Mouse (Mus musculus): ENCODE measurements around the gene Gm1043. TPM values are rescaled to one million over a fixed set of nuclear protein-coding genes. Genes with fewer than 3 reads are reported as not detected.
A peak's percentile ranks its signal among the peaks of the same experiment; 100 is the strongest.

Gene Gm1043
- polyA plus RNA-seq, 1 experiment from 2014 or later = 1.8 TPM

DNA sequence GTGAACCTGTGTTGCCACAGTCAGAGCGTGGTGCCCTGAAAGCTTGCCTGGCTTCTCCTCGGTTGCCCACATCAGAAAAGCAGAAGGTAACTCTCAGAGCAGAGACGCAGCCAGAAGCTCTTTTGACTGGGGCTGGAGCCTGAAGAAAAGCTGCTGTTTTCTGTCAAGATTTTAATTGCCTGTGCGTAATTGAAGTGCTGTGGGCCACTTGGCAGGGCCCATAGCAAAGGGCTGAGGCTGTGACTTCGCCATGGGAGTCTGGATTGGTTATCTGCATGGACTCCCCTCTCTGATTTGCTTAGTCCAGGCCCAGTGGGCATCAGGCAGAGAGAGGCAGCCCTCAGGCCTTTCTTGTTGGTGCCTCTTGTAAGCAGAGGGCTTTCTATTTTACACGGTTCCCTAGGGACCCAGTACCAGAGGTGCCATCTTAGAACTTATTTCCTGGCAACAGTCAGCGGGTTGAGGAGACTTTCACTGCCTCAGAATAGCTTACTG lies 36.1 kb downstream of the Gm1043 start:
- Histone ChIP-seq H3K27ac (ENCODE audit: low read depth, low read length) (no peak overlapping the region), H3K9me3 (ENCODE audit: control insufficient read depth, low read length) (no peaks in the 10 kb centered on the region), H3K4me1 (ENCODE audit: control insufficient read depth, insufficient read depth, low read depth, low read length) (no peaks in the 10 kb centered on the region), H3K4me3 (ENCODE audit: low read length) (no peak overlapping the region), H3K4me2 (ENCODE audit: low read length) (no peak overlapping the region), H3K27me3 (replicated peaks; ENCODE audit: control insufficient read depth, insufficient read depth, low read length) (no peaks in the 10 kb centered on the region), H3K9ac (ENCODE audit: low read depth, low read length) (no peak overlapping the region), H3K36me3 (ENCODE audit: control insufficient read depth, insufficient read depth, low read length) (peaks cover 6% of the 10 kb centered on the region)
- 0 out of 2 replicates have a peak, but pooled peaks have one; percentile 21 for ATAC-seq
- WGBS = 63% methylated on average over 7 of the region's 7 CpGs

DNA sequence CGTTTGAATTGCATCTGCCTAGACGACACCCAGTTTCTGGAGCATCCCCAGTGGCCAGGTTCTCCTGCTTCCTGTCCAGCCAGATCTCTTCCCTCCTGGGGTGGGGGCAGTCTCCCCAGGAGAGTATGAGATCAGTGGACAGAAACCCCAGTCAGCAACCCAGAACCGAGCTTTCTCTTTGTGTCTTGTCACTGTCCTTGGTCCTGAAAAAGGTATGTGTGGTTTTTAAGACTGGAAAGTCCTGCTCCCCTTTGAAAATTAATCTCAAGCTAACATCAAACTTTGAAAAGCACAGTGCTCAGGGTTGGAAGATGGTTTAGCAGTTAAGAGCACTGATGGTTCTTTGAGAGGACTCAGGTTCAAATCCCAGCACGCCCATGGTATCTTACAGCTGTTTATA lies 46.7 kb downstream of the Gm1043 start:
- Histone ChIP-seq H3K4me3 (ENCODE audit: low read length) (no peak overlapping the region), H3K27me3 (replicated peaks; ENCODE audit: control insufficient read depth, insufficient read depth, low read length) (no peaks in the 10 kb centered on the region), H3K27ac (ENCODE audit: low read depth, low read length) (no peak overlapping the region), H3K4me2 (ENCODE audit: low read length) (no peak overlapping the region), H3K36me3 (ENCODE audit: control insufficient read depth, insufficient read depth, low read length) (no peaks in the 10 kb centered on the region), H3K9me3 (ENCODE audit: control insufficient read depth, low read length) (no peaks in the 10 kb centered on the region), H3K9ac (ENCODE audit: low read depth, low read length) (no peak overlapping the region), H3K4me1 (ENCODE audit: control insufficient read depth, insufficient read depth, low read depth, low read length) (no peaks in the 10 kb centered on the region)
- no peak for ATAC-seq
- 49% methylated on average over 4 of the region's 4 CpGs for whole genome bisulfite sequencing

DNA sequence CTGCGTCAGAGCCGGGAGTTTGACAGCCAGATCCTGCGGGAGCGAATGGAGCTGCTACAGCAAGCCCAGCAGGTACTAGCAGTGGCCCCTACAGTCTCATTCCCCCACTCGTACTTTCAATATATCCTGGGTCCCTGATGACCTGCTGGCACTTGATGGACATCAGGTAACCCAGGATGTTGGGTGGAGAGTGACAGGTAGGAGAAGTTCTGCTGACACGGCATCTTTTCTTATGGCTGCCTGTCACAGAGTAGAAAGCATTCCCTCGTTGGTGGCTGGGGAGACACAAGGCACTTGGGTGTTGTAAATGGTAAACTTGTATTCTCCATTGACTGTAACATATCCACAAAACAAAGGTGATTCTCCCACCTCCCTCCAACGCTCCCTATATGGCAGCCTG lies 56.6 kb downstream of the Gm1043 start:
- Histone ChIP-seq H3K4me1 (ENCODE audit: control insufficient read depth, insufficient read depth, low read depth, low read length) (no peaks in the 10 kb centered on the region), H3K27me3 (replicated peaks; ENCODE audit: control insufficient read depth, insufficient read depth, low read length) (no peaks in the 10 kb centered on the region), H3K27ac (ENCODE audit: low read depth, low read length) (no peak overlapping the region), H3K4me3 (ENCODE audit: low read length) (no peak overlapping the region), H3K36me3 (ENCODE audit: control insufficient read depth, insufficient read depth, low read length) (peaks cover 6% of the 10 kb centered on the region; the same call in 1 of the 2 replicates), H3K9ac (ENCODE audit: low read depth, low read length) (no peak overlapping the region), H3K4me2 (ENCODE audit: low read length) (no peak overlapping the region), H3K9me3 (ENCODE audit: control insufficient read depth, low read length) (no peaks in the 10 kb centered on the region)
- 83% methylated on average over 8 of the region's 8 CpGs for WGBS
- no peak for ATAC-seq

DNA sequence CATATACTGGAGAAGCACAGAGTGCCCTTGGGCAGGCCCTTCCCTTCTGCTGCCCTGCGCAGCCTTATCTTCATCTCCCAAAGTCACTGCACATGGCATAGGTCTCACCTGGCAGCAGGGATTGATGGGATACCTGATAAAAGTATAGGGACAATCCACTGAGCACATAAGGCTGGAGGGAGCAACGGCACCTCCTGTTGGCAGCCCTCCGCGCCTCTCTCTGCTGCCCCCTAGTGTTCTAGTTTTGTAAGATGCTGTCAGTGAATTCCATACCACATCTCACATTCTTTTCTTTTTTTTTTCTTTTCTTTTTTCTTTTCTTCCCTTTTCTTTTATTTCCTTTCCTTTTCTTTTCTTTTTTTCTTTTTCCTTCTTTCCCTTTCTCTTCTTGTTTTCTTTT lies 62.4 kb downstream of the Gm1043 start:
- no peak overlapping the region for H3K27ac ChIP-seq (ENCODE audit: low read depth, low read length)
- H3K9me3 ChIP-seq (ENCODE audit: control insufficient read depth, low read length) = no peaks in the 10 kb centered on the region
- no peak; the same call in 1 of the 2 replicates for ATAC-seq
- no peaks in the 10 kb centered on the region for H3K27me3 ChIP-seq (replicated peaks; ENCODE audit: control insufficient read depth, insufficient read depth, low read length)
- WGBS = 18% methylated on average over 4 of the region's 4 CpGs
- H3K4me3 ChIP-seq (ENCODE audit: low read length) = no peak overlapping the region
- no peak overlapping the region for H3K9ac ChIP-seq (ENCODE audit: low read depth, low read length)
- 0 out of 2 replicates have a peak, but pooled peaks cover 4% of the 10 kb centered on the region for H3K36me3 ChIP-seq (ENCODE audit: control insufficient read depth, insufficient read depth, low read length)
- H3K4me2 ChIP-seq (ENCODE audit: low read length) = no peak overlapping the region
- no peaks in the 10 kb centered on the region for H3K4me1 ChIP-seq (ENCODE audit: control insufficient read depth, insufficient read depth, low read depth, low read length)

DNA sequence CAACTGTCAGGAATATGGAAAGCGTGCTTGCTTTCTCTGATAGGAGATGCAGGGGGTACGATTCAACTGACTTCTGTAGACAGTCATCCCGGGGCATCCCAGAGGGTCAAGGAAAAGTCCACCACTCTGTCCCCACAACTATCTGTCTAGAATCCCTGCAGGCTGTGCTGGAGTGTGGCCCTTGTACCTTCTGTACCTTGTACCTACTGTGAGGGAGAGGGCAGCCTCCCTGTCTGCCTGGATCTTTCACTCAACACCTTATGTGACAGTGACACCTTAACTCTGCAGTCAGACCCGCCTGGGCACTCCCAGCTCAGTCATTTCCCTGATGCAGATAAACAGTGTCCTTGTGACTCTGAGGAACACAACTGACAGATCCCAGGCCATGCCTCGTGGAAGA lies 65.5 kb downstream of the Gm1043 start:
- no peak overlapping the region for H3K9ac ChIP-seq (ENCODE audit: low read depth, low read length)
- H3K27me3 ChIP-seq (replicated peaks; ENCODE audit: control insufficient read depth, insufficient read depth, low read length) = no peaks in the 10 kb centered on the region
- no peak overlapping the region for H3K4me2 ChIP-seq (ENCODE audit: low read length)
- no peak overlapping the region for H3K27ac ChIP-seq (ENCODE audit: low read depth, low read length)
- 75% methylated on average over 5 of the region's 5 CpGs for WGBS
- H3K4me1 ChIP-seq (ENCODE audit: control insufficient read depth, insufficient read depth, low read depth, low read length) = no peaks in the 10 kb centered on the region
- no peaks in the 10 kb centered on the region for H3K9me3 ChIP-seq (ENCODE audit: control insufficient read depth, low read length)
- ATAC-seq = no peak
- no peaks in the 10 kb centered on the region for H3K36me3 ChIP-seq (ENCODE audit: control insufficient read depth, insufficient read depth, low read length)
- H3K4me3 ChIP-seq (ENCODE audit: low read length) = no peak overlapping the region

DNA sequence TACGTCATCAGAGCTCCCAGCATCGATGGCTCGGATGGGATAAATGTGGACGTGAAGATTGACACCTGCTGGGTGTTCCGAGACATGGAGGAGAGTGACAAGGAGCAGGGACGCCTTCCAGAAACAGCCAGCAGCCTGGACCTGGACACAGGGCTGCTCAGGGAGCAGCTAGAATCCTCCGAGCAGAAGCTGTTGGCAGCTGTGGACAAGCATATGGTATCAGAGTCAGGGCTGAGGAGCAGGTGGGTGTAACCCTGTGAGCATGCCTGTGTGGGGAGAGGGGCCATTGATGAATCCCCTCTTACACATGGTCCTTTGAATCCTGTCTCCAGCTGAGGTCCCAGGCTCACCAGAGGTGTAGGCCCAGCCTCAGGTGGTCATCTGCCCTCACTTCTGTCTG lies 69.3 kb downstream of the Gm1043 start:
- ATAC-seq = 0 out of 2 replicates have a peak, but pooled peaks have one; percentile 31
- H3K27me3 ChIP-seq (replicated peaks; ENCODE audit: control insufficient read depth, insufficient read depth, low read length) = no peaks in the 10 kb centered on the region
- no peak overlapping the region for H3K4me2 ChIP-seq (ENCODE audit: low read length)
- WGBS = 72% methylated on average over 7 of the region's 7 CpGs
- no peaks in the 10 kb centered on the region for H3K9me3 ChIP-seq (ENCODE audit: control insufficient read depth, low read length)
- H3K4me1 ChIP-seq (ENCODE audit: control insufficient read depth, insufficient read depth, low read depth, low read length) = no peaks in the 10 kb centered on the region
- no peaks in the 10 kb centered on the region for H3K36me3 ChIP-seq (ENCODE audit: control insufficient read depth, insufficient read depth, low read length)
- H3K4me3 ChIP-seq (ENCODE audit: low read length) = no peak overlapping the region
- no peak overlapping the region for H3K27ac ChIP-seq (ENCODE audit: low read depth, low read length)
- no peak overlapping the region for H3K9ac ChIP-seq (ENCODE audit: low read depth, low read length)

DNA sequence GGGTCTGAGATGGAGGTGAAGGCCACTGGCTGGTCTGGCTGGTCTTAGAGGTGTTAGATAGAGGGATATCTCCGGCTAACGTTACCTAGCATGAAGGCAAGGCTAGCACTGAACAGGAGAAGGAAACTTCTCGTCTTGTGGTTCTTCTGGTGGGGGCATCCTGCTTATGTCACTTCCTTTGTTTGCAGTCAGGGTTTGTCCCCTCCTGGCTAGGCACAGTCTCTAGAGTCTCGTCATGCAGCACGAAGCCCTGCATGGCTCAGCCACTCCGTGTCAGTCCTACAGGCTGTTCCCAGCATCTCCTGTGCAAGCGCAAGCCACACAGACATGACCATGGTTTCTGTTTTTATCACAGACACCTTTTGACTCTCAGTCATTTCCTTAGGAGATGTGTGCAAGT lies 73.2 kb downstream of the Gm1043 start:
- no peak overlapping the region for H3K4me3 ChIP-seq (ENCODE audit: low read length)
- no peak overlapping the region for H3K4me2 ChIP-seq (ENCODE audit: low read length)
- H3K9me3 ChIP-seq (ENCODE audit: control insufficient read depth, low read length) = no peaks in the 10 kb centered on the region
- H3K36me3 ChIP-seq (ENCODE audit: control insufficient read depth, insufficient read depth, low read length) = no peaks in the 10 kb centered on the region
- no peak overlapping the region for H3K9ac ChIP-seq (ENCODE audit: low read depth, low read length)
- ATAC-seq = no peak
- H3K27ac ChIP-seq (ENCODE audit: low read depth, low read length) = no peak overlapping the region
- peaks cover 4% of the 10 kb centered on the region; the same call in 1 of the 2 replicates for H3K4me1 ChIP-seq (ENCODE audit: control insufficient read depth, insufficient read depth, low read depth, low read length)
- H3K27me3 ChIP-seq (replicated peaks; ENCODE audit: control insufficient read depth, insufficient read depth, low read length) = peaks cover 8% of the 10 kb centered on the region; the same call in 1 of the 2 replicates
- 82% methylated on average over 7 of the region's 7 CpGs for WGBS

DNA sequence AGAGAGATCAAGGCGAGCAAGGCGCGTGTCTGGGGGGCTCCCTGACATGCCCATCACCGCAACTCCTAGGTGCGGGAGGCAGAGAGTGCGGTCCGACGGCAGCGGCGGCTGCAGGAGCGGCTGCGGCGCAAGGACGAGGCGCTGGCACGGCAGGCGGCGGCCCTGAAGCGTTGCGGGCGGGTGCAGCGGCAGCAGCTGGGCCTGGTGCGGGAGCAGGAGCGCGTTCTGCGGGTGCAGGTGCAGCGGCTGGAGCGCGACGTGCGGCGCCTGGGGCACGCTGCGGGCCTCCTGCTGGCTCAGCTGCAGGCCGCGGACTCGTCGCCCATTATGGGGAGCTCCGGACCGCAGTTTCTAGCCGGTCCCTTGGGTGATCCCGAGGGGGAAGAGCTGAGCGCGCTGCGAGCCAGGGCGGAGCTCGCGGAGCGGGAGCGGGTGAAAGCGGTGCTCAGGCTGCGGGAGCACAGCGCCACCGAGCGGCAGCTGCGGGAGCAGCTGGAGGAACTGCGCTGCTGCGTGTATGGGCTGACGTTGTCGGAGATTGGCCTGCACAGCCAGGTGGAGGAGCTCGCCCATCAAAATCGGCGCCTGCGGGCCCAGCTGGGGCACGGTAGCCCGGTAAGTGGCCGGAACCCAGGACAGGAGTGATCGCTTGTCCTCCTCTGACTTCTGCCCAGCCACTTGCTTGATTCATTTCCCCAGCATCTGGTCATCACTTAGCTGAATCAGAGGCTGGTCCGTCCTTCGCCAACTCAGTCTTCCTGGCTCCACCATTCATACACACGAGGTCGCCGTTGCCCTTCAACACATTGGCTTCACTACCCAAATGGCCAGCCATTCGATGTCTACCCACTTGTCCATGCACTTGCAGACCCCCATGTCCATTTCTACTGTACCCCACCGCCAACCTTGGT lies 78.0 kb downstream of the Gm1043 start:
- peaks cover 8% of the 10 kb centered on the region; the same call in 1 of the 2 replicates for H3K27me3 ChIP-seq (replicated peaks; ENCODE audit: control insufficient read depth, insufficient read depth, low read length)
- H3K9me3 ChIP-seq (ENCODE audit: control insufficient read depth, low read length) = no peaks in the 10 kb centered on the region
- H3K4me1 ChIP-seq (ENCODE audit: control insufficient read depth, insufficient read depth, low read depth, low read length) = peaks cover 4% of the 10 kb centered on the region; the same call in 1 of the 2 replicates
- H3K4me2 ChIP-seq (ENCODE audit: low read length) = peak overlapping the region; percentile 81
- no peaks in the 10 kb centered on the region for H3K36me3 ChIP-seq (ENCODE audit: control insufficient read depth, insufficient read depth, low read length)
- H3K27ac ChIP-seq (ENCODE audit: low read depth, low read length) = peak overlapping the region; percentile 73
- H3K4me3 ChIP-seq (ENCODE audit: low read length) = peak overlapping the region; percentile 53
- H3K9ac ChIP-seq (ENCODE audit: low read depth, low read length) = peak overlapping the region; percentile 74
- peak; percentile 93 for ATAC-seq
- 5% methylated on average over 66 of the region's 75 CpGs for WGBS

DNA sequence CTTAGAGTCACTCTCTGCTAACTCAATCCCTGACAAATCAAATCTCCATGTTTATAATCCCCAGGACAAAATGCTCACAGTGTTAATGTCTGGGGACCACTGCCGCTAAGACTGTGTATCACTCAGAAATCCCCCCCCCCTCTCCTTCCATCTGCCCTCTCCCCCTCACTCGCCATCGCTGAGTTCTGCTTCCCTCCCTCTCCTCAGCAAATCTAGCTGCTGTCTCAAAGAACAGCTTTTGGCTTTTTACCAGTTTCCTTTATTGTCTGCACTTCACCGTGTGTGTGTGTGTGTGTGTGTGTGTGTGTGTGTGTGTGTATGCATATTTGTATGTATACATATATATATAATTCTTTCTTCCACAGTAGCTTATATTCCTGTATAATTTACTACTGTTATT lies 91.3 kb downstream of the Gm1043 start:
- Histone ChIP-seq H3K9ac (ENCODE audit: low read depth, low read length) (no peak overlapping the region), H3K4me3 (ENCODE audit: low read length) (no peak overlapping the region), H3K27me3 (replicated peaks; ENCODE audit: control insufficient read depth, insufficient read depth, low read length) (no peaks in the 10 kb centered on the region), H3K9me3 (ENCODE audit: control insufficient read depth, low read length) (no peaks in the 10 kb centered on the region), H3K4me2 (ENCODE audit: low read length) (no peak overlapping the region), H3K27ac (ENCODE audit: low read depth, low read length) (no peak overlapping the region), H3K36me3 (ENCODE audit: control insufficient read depth, insufficient read depth, low read length) (no peaks in the 10 kb centered on the region), H3K4me1 (ENCODE audit: control insufficient read depth, insufficient read depth, low read depth, low read length) (0 out of 2 replicates have a peak, but pooled peaks cover 2% of the 10 kb centered on the region)
- 18% methylated on average over 4 of the region's 4 CpGs for WGBS
- peak; percentile 37; the same call in 1 of the 2 replicates for ATAC-seq

Data from hindbrain, embryonic 16.5 days (tissue).